Mouse (Mus musculus): Measurements from ENCODE around the gene Tex2.

GRCm38 (mm10) chr11:106662634-106663407, 49.6 kb upstream of the Tex2 start:
- TF ChIP-seq CTCF (IDR thresholded peaks at IDR 0.05; ENCODE audit: low read depth, low read length) = no peak
- no peak for TF ChIP-seq POLR2A (IDR thresholded peaks at IDR 0.05; ENCODE audit: borderline replicate concordance, low read depth, low read length)
